Mouse (Mus musculus) T-cell, adult 2 months (primary cell): ENCODE data around the gene Gna11.

ENCODE experiments used
- DNase-seq: peaks from one replicate; pipeline ENCODE4 v3.0.0; 2022; ENCODE audit warnings: low spot score

The Gna11 gene

DNA sequence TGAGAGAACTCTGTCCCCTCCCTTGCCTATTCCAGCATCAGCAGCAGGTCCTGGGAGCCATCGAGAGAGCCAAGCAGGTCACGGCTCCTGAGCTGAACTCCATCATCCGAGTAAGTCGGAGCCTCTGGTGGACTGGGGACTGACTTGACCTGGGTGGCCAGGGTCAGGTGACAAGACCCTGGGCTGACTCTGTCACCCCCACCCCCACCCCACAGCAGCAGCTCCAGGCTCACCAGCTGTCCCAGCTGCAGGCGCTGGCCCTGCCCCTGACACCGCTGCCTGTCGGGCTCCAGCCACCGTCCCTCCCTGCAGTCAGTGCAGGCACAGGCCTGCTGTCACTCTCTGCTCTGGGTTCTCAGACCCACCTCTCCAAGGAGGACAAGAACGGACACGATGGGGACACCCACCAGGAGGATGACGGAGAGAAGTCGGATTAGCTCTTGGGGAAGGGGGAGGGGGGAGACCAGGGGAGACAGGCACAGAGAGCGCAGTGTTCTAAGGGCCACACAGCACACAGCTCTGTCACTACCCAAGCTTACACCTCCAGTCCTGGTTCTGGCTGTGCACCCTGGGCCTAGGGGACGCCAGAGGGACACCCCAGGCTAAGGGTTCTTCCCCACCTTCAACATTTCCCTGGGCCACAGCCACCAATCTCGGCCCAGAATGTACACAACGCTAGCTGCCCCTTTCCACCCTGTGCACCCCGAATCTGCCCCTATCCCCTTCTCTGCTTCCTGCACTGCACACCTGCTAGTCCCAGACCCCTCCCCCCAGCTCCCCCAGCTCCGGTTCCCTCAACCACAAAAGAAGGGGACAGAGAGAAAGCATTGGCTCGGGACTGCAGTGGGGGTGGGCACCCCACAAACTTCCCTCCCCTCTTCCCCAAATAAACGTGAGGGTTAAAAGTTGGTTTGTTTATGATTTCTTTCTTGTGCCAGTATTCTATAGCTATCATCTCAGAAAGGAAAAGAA lies 20.6 kb upstream of the Gna11 start:
- DNase-seq: no peak

DNA sequence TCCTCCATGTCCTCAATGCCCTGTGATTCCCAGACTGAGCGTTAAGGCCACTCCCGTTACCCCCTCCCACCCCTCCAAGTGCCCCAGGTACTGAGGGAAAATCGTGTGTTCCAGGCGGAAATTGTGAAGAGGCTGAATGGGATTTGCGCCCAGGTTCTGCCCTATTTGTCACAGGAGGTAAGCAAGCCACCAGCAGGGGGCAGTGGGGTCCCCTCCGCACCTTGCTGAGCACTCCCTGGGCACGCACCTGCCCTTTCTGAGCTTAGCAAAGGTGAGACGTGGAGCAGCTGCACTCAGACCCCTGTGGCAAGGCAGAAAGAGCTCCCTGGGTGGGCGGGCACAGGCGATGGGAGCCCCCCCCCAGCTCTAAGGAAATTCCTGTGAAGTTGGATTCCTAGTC lies 19.7 kb upstream of the Gna11 start:
- DNase-seq: peak; percentile 69

DNA sequence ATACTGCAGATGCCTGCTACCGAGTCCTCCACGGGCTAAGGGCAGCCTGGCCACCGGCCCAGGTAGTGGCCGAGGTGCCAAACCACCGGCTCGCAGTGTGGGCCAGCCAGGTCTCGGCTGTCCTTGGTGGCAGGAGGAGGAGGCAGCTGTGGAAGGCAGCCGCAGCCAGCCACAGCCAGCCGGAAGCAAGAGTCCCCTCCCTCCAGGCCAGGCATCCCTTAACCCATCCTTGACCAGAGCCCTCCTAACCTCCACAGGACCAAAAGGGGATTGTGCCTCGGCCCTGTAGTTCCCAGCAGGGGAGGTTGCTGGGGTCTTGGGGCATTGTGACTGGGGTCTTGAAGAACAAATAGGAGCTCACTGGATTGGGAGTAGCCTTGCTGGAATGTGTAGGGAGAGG lies 19.2 kb upstream of the Gna11 start:
- no peak for DNase-seq

DNA sequence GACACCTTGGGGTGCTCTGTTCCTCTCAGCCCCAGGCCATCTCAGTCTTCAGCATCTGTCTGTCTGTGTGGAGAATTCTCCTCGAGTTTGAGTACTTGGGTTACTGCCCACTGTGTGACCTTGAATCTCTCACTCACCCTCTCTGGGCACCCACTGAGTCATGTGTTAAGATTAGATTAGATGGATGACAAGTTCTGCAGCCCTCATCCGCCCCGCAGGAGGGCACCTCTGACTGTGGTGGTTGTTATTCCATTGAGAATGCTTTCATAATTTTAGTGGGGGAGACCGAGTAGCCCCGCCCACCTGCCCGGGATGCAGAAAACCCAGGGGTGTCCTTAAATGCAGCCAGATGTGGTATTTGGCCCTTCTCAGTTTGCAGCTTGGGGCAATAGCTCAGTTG lies 18.5 kb upstream of the Gna11 start:
- DNase-seq: no peak

DNA sequence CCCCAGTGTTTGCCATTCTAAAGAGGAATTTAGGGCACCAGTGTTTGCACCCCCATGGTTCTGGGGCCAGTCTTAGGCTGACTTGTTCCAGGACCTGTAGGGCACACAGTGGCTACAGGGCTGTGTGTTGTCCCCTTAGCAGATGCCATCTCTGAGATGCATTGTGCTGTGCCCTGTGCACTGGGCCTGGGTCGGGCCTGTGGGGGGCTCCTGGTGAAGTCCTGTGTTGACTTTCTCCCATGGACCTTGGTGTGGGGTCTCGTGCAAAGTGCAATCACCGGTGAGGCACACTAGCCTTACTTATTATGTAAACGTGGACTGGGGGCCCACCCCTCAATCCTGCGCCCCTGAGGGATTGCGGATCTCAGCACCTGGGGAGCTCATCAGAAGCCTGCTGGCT lies 17.4 kb upstream of the Gna11 start:
- DNase-seq: no peak

DNA sequence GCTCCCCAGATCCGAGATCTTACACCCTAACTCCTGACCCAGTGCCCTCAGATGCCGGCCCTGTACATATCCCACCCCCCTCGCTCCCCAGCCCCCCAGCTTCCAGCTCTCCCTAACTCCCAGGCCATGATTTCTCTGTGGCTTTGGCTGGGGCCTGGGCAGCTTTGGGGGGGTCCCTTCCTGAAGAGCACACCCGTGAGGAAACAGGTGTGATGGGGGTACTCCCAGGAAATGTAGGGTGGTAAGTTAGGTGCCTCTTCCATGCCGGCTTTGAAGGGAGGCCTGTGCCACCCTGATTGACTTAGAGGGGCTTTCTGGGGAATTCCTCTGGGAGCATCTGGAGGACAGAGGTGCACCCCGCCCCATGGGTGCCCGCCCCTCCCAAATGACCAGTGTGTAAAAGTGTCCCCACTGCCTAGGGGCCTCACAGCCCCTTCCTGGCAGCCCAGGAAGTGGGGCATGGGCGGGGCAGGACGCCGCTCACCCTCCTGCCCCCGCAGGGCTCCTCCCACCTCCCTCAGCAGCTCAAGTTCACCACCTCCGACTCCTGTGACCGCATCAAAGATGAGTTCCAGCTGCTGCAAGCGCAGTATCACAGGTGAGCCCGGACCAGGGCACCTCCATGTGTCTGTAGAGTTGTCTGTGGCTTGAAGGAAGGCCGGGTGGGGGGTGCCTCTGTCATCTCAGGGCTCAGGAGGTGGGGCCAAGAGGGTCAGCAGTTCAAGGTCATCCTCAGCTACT lies 15.9 kb upstream of the Gna11 start:
- peak; percentile 94 for DNase-seq

DNA sequence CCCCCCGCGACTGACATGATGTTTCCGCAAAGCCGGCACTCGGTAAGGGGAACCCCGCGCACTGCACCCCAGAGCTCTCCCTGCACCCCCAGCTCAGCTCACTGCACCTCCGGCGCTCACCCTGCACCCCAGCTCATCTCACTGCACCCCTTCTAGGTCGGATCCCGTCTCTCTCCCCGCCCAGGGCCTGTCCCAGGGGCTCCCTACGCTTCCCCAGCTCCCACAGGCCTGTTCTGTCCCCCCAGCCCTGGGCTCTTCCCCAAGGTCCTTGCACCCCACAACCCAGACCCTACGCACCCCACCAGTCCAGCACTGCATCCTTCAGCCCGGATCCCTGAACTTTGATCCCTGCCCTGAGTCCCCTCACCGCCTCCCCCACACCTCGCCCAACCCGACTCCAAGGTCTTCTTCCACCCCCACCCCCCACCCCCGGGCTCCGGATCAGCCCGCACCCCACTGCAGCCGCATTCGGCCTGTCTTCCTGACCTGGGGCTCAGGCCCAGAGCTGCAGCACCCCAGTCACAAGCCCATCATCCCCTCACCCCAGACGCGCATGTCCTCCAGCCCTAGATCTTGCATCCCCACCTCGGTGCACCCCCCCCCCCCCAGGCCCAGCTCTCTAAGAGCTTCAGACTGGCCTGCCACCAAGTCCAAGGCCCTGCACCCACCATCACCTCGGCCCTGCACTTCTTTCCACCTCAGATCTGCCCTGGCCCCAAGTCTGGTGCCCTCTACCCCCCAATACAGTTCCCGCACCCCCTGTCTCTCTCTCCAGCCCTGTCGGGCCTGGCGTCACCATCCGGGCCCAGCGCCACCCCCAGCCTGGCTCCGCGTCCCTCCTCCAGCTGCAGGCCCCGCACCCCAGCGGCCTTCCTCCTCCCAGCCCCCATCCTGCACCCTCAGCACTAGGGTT lies 14.9 kb upstream of the Gna11 start:
- peak; percentile 63 for DNase-seq

DNA sequence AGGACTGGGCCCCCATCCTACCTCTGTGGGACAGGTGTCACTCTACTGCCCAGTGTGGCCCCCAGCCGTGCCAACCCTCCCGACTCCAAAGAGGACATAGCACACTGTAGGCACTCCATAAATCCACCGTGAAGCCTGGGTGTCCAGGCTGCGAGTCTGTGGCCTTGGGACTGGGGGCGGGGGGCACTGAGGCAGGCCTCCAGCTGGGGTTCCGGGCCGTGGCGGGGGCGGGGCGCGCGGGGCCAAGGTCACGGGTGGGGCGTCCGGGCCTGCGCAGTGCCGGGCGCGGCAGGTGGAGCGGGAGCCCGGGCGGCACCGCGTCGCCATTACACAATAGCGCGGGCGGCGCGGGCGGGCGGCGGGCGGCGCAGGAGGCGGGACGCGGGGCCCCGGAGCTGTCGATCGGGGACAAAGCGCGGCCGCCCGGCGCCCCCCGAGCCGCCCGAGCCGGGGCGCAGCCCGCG lies 14.2 kb upstream of the Gna11 start, which contains the start of gene Aes:
TSS of gene Aes (plus strand) at position 326 of the 464 bp plus-strand sequence.
- DNase-seq: peak; percentile 74

DNA sequence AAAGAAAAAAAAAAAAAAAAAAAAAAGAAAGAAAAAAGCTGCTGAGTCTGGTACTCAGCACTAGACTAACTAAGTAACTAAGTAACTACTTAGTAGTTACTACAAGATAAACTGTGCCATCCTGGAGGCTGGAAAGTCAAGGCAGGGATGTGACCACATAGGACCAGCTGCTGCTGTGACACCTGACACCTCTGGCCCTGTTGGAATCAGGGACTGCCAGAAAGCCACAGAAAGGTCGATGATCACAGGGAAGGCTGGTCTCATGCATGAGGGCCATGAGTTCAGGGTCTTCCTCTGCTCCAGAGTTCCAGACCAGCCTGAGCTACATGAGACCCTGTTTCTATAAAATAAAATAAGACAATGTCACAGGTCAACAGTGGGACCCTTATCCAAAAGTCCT lies 12.5 kb upstream of the Gna11 start:
- no peak for DNase-seq

DNA sequence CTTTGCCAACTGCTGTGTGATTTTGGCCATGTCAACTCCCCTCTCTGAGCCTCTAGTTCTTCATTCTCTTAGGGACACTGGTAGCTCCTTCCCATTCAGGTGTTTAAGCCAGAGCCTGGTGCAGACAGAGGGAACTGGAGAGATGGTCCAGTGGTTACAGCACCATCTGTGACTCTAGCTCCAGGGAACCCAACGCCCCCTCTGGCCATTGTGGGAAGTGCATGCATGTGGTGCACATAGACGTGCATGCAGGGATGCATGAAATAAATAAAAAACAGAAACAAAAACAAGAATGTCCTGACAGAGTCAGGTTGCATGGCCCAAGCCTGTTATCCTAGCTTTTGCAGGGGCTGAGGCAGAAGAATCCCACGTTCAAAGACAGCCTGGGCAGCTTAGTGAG lies 11.3 kb upstream of the Gna11 start:
- no peak for DNase-seq

DNA sequence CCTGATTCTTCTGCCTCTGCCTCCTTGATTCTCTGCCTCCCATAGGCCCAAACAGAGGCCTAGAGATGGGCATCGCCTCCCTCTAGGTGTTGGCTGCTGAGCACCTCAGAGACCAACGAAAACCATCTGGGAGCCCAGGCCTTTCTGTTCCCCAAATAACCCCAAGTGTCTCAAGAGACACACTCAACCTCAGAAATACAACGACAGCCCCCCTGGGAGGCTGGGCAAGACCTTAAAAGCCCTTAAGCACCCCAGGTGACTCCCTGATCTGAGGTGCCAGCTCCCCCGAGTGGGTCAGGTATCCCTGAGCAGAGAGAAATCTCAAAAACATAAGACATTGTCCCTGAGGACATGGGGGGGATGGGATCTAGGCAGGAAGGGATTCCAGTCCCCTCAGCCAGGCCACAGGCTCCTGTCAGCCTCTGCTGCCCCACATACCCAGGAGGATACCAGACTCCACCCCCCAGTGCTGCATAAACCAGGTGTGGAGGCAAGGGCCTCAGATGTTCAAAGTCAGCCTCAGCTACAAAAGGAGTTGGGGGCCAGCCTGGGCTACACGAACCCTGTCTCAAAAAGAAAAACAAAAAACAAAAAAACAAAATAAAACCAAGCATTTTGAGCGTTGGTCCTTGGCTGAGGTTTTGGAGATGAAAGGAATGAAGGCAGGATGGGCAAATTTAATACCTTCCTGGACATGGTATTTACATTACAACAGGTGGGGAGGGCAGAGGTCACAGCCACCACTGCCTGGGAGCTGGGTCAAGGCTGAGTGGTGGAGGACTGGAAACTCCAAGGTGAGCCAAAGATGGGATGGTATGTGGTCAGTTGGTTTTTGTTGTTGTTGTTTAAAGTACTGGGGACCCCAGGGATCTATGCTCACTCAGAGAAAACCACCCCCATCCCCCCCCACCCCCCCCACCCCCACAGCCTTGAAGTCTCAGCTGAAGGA lies 9.1 kb upstream of the Gna11 start:
- DNase-seq: no peak

DNA sequence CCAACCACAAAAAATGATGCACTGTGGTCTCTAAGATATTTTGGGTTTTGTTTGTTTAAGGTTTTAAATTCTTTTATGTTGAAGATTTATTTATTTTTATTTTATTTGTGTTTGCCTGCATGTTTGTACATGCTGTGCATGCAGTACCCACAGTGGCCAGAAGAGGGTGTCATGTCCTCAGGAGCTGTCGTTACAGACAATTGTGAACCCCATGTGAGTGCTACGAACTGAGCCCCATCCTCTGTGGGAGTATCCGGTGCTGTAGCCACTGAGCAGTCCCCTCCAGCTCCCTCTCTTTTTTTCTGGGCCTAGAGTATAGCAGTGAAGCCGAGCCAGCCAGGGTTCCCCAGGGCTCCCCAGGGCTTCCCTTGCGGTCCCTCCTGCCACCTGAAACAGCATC lies 8.2 kb upstream of the Gna11 start:
- peak; percentile 47 for DNase-seq

DNA sequence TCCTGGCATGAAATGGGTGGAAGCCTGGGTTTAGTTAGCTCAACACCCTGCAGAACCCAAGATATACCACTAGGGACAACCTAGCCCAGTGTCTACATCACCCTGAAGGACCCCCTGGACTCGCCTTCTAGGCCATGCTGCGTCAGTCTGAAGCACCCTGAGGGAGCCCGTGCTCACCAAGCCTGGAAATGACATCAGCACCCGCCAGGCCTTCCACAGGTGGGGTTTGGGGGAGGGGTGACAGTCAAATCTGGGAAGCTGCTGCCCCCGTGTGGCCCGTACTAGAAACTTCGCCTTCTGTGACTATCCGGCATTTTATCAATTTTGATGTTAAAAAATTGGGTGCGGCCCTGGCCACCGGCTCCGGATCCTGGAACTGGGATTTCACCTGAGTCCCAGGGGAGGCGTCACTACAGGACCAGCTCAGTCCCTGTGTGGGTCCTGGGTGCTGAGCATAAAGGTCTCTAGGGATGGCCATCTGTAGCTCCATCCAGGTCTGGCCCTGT lies 6.7 kb upstream of the Gna11 start:
- DNase-seq: peak; percentile 93

DNA sequence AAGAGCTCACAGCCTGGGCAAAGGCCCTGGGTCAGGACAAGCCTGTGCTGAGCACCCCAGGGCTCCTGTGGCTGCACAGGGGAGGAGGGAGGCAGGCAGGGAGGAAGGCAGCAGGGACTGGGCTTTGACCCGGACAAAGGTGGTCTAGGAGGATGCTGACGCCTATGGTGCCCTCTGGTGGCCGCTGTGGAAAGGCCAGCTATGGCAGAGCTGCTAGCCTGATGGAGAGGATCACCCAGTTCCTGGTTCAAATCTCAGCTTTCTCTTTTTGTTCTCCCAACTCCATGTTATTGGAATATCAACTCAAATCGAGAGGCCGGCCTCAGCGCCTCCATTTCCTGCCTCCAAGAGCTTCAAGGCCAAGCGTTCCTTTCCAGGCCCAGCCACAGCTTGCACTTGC lies 5.3 kb upstream of the Gna11 start:
- peak; percentile 72 for DNase-seq

DNA sequence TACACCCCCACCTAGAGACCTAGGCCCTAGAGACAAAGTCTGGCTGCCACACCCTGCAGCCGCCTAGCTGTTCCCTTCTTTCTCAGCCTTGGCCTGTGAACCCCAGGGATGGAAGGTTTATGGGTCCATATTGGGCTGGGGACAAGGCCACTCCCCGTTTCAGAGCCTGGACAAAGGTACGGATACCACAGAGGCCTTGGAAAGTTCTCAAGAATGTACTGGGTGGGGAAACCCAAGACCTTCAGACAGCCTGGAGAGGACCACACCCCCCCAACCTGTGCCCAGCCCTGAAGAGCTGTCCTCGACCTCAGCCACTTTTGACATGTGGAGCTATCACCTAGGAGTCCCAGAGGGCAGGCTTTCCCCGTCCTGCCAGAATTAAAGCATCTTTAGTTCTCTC lies 4.0 kb upstream of the Gna11 start:
- DNase-seq: no peak

DNA sequence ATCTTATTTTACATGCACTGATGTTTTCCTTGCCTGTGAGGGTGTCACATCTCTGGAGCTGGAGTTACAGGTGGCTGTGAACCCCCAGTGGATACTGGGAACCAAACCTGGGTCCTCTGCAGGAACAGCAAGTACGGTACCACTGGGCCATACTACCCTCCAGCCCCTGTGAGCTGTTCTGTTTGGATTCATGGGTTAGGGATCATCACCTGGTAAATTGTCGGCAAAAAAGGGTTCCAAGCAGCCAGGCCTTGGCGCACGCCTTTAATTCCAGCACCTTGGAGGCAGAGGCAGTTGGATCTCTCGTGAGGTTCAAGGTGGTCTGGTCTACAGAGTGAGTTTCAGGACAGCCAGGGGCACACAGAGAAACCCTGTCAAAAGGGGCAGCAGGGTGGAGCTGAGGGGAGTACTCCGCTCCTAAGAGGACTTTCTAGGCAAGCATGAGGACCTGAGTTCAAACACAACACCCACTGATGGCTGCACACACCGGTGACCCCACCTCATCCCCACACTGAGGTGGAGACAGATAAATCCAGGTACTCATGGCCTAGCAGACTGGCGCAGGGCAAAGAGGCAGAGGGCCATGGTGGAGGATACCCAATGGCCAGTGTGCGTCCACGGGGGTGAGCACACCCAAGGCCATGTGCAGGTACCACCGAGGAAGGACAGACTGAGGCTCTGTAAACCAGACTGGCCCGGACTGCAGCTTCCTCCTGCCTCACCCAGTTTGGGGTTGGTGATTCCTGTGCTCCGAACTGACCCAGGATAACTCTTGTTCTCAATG lies 2.0 kb upstream of the Gna11 start:
- no peak for DNase-seq

DNA sequence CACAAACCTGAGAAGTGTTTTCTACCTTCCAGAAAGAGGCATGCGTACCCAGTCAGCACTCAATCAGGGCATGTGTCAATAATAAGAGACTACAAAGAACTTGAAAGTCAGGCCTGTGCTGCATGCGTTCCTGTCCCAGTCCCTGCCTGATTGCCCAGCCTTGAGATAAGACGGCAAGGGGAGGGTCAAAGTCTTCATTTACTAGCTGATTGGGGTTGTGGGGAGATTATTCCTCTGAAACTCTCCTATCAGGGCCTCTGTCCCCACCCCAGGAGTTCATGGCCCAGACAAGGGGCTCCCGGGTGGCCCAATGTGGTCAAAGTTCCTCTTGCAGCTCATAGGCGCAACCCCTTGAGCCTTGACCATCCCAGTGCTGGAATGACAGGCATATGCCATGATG lies 1.3 kb upstream of the Gna11 start:
- DNase-seq: no peak

DNA sequence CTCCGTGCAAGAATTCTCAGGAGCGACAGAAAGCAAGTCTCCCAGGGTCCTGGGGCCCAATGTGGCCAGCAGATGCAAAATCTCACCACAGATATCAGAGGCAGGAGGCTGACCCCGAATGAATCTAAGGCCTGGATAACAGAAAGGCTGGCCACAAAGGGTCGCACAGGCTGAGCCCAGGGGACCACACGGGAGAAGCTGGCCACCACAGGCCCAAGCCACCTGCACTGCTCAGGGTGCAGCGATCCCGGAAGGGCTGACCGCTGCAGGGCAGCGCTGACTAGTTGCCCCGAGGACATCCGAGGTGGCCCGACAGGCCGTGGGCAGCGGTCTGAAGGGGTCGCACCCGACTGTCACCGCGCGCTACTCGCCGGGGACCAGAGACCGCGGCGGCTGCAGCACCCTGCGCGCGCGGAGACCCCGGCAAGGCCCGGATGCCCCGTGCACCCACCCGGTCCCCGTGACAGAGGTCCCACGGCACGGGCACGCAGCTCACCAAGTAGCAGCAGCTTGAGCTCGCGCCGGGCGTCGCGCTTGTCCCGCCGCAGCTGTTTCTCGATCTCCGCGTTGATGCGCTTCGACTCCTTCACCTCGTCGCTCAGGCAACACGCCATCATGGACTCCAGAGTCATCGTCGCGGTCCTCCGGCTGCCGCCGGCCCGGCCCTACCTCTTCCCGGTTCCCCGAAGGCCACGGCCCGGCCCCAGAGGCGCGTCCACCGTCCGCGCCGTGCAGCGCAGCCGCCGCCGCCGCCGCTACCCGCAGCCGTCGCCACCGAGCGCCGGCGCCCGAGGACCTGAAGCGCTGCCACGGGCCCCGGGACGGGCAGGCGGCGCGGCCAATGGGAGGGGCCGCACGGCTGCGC lies 462 bp downstream of the Gna11 start:
- DNase-seq: no peak

DNA sequence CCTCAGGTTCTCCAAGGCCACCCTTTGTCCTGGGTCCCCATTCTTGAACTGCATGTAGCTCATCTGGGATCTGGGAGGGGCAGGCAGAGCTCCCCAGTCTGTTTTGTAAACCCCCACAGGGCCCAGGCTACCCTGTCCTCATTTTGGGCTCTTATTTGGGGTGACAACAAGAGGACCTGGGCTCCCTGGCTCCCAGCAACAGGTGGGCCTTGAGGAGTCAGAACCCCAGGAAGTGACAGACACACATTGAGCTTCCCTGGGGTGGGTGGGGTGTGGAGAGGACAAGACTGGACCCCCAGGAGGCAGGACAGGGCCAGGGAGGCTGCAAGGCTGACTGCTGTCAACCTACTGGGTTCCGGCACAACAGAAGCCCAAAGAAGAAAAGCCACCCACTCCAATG lies 1.4 kb downstream of the Gna11 start:
- DNase-seq: no peak
